Mouse (Mus musculus) embryonic facial prominence, embryonic 14.5 days (tissue): ENCODE measurements around the gene Gab1. TPM values are rescaled to one million over a fixed set of nuclear protein-coding genes. Genes with fewer than 3 reads are reported as not detected.

Experiments
- ATAC-seq: fragments of 200-750 bp; cut with Nextera tagmentation; 2 replicates; pipeline ENCODE4 v1.8.0; 2017; ENCODE audit warnings: low read depth, moderate number of reproducible peaks, moderate TSS enrichment
- DNase-seq: peaks from one replicate; pipeline ENCODE4 v3.0.0-alpha.2; 2015; ENCODE audit warnings: low spot score
- H3K27ac ChIP-seq: fragments of 300-500 bp; sonication (generic); replicated peaks from 2 replicates; pipeline ENCODE4 v1.5.1; 2014; ENCODE audit warnings: low read depth, mild to moderate bottlenecking, low read length, moderate library complexity
- H3K27me3 ChIP-seq: fragments of 300-500 bp; sonication (generic); replicated peaks from 2 replicates; pipeline ENCODE4 v1.6.1; 2014; ENCODE audit warnings: low read length; ENCODE audit not compliant: control insufficient read depth, insufficient read depth
- H3K36me3 ChIP-seq: fragments of 300-500 bp; sonication (generic); 2 replicates; pipeline ENCODE4 v1.6.1; 2014; ENCODE audit warnings: low read length, mixed read lengths; ENCODE audit not compliant: control insufficient read depth, insufficient read depth
- H3K4me1 ChIP-seq: fragments of 300-500 bp; sonication (generic); 2 replicates; pipeline ENCODE4 v1.6.1; 2014; ENCODE audit warnings: antibody characterized with exemption, low read length; ENCODE audit not compliant: control insufficient read depth, insufficient read depth
- H3K4me2 ChIP-seq: fragments of 300-500 bp; sonication (generic); 2 replicates; pipeline ENCODE4 v1.6.1; 2014; ENCODE audit warnings: low read depth, mild to moderate bottlenecking, low read length, moderate library complexity, mixed read lengths
- H3K4me3 ChIP-seq: fragments of 300-500 bp; sonication (generic); 2 replicates; pipeline ENCODE4 v1.5.1; 2014; ENCODE audit warnings: low read depth, mild to moderate bottlenecking, low read length
- H3K9ac ChIP-seq: fragments of 300-500 bp; sonication (generic); 2 replicates; pipeline ENCODE4 v1.6.1; 2014; ENCODE audit warnings: low read depth, mild to moderate bottlenecking, low read length, moderate library complexity, mixed read lengths
- H3K9me3 ChIP-seq: fragments of 300-500 bp; sonication (generic); 2 replicates; pipeline ENCODE4 v1.6.1; 2016; ENCODE audit warnings: low read length; ENCODE audit not compliant: control insufficient read depth
- WGBS: fragments of 180-500 bp; shearing (Covaris S2); extraction: QIAGEN DNeasy Blood & Tissue Kit; methylation state at CpG from one replicate; pipeline ENCODE4 v1.1.7; 2014; 5-methylcytosine and 5-hydroxymethylcytosine counted together
- polyA plus RNA-seq: library from polyadenylated mRNA; unstranded; fragments of >200 nt; fragmentation: Nextera tagmentation; extraction: Ambion mirVana; gene quantifications from 2 replicates; pipeline ENCODE4 v1.2.1, GENCODE M21; 2014

Gene Gab1
- polyA plus RNA-seq, 1 experiment from 2014 or later = 30.3 TPM

DNA sequence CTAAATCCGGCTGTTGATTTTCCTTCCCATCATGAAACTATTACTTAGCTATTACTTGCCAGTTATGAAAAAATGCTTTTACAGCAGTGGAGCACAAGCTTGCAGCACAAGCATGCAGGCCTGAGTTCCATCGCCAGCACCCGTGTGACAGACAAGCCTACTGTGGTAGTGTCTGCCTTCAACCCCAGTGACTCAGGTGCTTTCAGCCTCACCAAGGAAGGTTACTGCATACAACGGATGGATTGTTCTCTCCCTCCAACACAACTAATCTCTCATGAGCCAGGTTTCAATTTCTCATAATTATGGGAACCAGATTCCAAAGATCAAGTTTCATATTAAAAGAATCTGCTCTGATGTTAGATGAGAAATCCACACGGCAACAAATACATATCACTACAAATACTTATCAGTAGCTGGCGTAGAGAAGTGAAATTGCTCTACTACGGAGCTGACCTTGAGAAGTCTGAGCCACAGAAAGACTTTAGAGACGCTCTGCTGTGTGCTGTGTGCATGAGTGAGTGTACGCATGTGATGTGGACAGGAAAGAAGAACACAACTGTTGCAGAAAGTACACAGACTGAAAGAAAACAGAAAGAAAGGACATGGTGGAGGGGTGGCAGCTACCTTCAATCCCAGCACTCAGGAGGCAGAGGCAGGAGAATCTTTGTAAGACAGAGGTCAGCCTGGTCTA is 36.4 kb downstream of the Gab1 start:
- Histone ChIP-seq H3K36me3 (no peaks in the 10 kb centered on the region), H3K9ac (no peak overlapping the region), H3K4me1 (peaks cover 23% of the 10 kb centered on the region), H3K27ac (peak overlapping the region; percentile 67), H3K4me2 (no peak overlapping the region), H3K9me3 (no peaks in the 10 kb centered on the region), H3K27me3 (no peaks in the 10 kb centered on the region), H3K4me3 (no peak overlapping the region)
- no peak for ATAC-seq
- 42% methylated on average over 9 of the region's 9 CpGs for WGBS
- no peak for DNase-seq

DNA sequence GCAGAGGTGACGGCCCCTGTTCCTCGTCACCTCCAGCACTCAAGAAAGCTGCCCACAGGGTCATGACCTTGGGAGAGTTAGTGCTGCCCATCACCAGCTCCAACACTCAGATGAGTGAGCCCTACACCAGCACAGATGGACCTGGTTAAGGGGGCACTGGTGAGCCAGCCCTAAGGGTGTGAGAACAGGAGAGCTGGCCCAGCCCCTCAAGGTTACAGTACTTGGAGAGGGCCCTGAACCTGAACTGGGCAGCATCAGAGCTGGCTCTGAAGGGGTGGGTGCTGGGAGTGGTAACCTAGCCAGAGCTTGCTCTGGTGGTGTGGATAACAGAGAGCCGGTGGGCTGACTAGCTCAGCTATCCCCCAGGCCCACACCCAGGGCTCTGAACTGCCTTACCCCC is 37.8 kb downstream of the Gab1 start:
- no peak for DNase-seq
- Histone ChIP-seq H3K27me3 (no peaks in the 10 kb centered on the region), H3K9ac (no peak overlapping the region), H3K9me3 (no peaks in the 10 kb centered on the region), H3K4me1 (peaks cover 13% of the 10 kb centered on the region), H3K4me3 (no peak overlapping the region), H3K27ac (no peak overlapping the region), H3K4me2 (no peak overlapping the region), H3K36me3 (no peaks in the 10 kb centered on the region)
- WGBS = 89% methylated on average over 3 of the region's 3 CpGs
- no peak for ATAC-seq

DNA sequence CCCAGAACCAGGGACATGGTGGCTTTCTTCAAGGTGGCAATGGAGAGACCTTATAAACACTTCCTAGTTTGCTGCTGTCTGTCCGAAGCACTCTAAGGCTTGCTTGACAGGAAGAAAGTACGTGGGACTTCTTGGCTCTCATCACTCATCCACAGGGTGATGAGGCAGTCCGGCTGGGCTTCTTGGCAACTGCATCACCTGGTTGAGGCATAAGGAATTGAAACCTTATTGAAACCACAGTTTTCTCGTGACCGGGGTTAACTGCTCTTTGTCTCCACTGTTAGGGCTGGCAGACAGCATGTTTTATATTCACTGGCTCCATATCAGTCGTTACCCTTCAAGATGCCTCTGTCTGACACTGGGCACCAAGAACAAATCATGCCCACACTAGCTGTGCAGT is 40.2 kb downstream of the Gab1 start:
- DNase-seq (no peak), ATAC-seq (no peak)
- Histone ChIP-seq H3K36me3 (no peaks in the 10 kb centered on the region), H3K4me3 (no peak overlapping the region), H3K4me2 (no peak overlapping the region), H3K9ac (no peak overlapping the region), H3K27ac (no peak overlapping the region), H3K4me1 (peaks cover 18% of the 10 kb centered on the region), H3K9me3 (no peaks in the 10 kb centered on the region), H3K27me3 (no peaks in the 10 kb centered on the region)
- WGBS = 79% methylated on average over 6 of the region's 6 CpGs

DNA sequence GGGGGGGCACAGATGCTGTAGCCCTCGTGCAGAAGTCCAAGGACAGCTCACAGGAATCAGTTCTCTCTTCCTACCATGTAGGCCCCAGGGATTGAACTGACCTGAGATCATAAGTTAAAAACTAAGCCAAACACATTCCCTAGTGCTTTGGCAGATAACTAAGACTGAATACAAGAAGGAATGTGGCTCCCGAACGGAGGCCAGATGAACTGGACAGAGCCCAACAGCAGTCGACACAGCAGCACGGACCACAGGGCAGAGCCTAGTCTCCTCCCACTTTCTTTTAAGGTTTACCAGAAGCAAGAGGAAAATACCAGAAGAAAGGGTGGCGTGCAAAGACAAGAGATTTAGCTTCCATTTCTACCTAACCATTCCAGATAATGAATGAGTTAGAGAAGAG is 42.1 kb downstream of the Gab1 start:
- H3K4me2 ChIP-seq = no peak overlapping the region
- no peak for DNase-seq
- H3K9ac ChIP-seq = no peak overlapping the region
- no peak overlapping the region for H3K4me3 ChIP-seq
- no peaks in the 10 kb centered on the region for H3K9me3 ChIP-seq
- peaks cover 22% of the 10 kb centered on the region for H3K4me1 ChIP-seq
- H3K27ac ChIP-seq = no peak overlapping the region
- 34% methylated on average over 6 of the region's 6 CpGs for WGBS
- H3K36me3 ChIP-seq = no peaks in the 10 kb centered on the region
- no peaks in the 10 kb centered on the region for H3K27me3 ChIP-seq
- no peak for ATAC-seq

DNA sequence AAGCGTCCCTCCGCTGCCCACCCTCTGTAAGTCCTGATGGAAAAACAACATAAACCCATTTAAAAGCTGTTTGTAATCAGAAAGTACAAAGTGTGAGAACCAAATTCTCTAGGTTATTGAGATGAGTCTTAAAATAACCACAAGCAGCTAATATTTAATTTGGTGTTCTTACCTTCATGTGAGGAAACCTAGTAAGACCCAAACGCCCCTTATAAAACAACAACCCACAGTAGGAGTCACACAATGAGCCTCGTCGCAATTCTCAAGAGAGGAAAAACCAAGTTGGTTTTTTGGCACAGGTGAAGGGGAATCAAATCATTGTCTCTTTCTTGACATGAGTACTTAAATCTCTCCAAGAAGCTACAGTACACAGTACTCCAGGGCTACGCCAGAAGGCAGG is 44.9 kb downstream of the Gab1 start:
- H3K36me3 ChIP-seq = no peaks in the 10 kb centered on the region
- H3K27me3 ChIP-seq = no peaks in the 10 kb centered on the region
- DNase-seq (no peak), ATAC-seq (no peak)
- H3K4me2 ChIP-seq = no peak overlapping the region
- no peak overlapping the region for H3K27ac ChIP-seq
- H3K9ac ChIP-seq = no peak overlapping the region
- H3K4me1 ChIP-seq = peaks cover 34% of the 10 kb centered on the region
- H3K9me3 ChIP-seq = no peaks in the 10 kb centered on the region
- no peak overlapping the region for H3K4me3 ChIP-seq
- WGBS = 84% methylated on average over 6 of the region's 6 CpGs

DNA sequence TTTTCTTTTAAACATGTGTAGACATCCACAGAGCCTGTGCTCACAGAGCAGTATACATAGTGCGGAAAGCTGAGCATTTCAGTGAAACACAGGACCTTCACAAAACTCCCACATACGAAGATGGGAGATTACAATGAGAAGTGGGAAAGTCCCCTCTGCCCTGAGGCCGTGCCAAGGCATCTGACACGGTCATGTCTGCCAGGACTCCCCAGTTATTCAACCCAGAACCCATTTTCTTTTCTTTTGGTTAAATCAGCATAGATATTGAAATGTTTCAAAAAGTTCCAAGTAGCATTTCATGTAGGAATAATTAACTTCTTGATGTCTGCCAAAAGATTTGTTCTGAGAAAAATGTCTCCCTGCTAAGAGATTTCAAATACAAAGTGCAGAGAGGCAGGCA is 45.9 kb downstream of the Gab1 start:
- no peaks in the 10 kb centered on the region for H3K9me3 ChIP-seq
- H3K4me1 ChIP-seq = peaks cover 38% of the 10 kb centered on the region
- DNase-seq (no peak), ATAC-seq (no peak)
- 46% methylated on average over 4 of the region's 4 CpGs for WGBS
- no peak overlapping the region for H3K4me3 ChIP-seq
- no peak overlapping the region for H3K9ac ChIP-seq
- H3K4me2 ChIP-seq = no peak overlapping the region
- H3K27ac ChIP-seq = 0 out of 2 replicates have a peak overlapping the region, but pooled peaks have one; percentile 6
- H3K36me3 ChIP-seq = no peaks in the 10 kb centered on the region
- H3K27me3 ChIP-seq = no peaks in the 10 kb centered on the region

DNA sequence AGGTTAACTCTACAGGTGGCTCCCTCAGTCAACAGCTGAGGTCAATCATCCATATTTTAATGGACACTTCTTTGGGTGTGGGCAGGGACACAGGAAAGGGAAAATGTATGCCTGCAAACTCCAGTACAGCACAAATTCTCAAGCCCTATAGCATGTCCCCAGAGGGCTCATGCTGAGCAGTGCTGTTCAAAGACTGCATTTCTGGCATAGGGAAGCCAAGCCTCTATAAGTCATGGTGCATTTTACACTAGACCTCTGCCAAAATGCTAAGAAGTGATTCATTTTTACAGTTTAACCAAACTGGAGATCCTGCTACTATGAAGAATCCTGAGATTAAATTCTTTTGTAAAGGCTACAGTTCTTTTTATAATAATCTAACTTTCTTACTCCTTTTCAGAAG is 47.8 kb downstream of the Gab1 start:
- ATAC-seq (no peak), DNase-seq (peak; percentile 70)
- Histone ChIP-seq H3K4me3 (no peak overlapping the region), H3K9ac (no peak overlapping the region), H3K4me1 (peaks cover 35% of the 10 kb centered on the region), H3K27ac (no peak overlapping the region), H3K9me3 (no peaks in the 10 kb centered on the region), H3K27me3 (no peaks in the 10 kb centered on the region), H3K4me2 (no peak overlapping the region), H3K36me3 (no peaks in the 10 kb centered on the region)

DNA sequence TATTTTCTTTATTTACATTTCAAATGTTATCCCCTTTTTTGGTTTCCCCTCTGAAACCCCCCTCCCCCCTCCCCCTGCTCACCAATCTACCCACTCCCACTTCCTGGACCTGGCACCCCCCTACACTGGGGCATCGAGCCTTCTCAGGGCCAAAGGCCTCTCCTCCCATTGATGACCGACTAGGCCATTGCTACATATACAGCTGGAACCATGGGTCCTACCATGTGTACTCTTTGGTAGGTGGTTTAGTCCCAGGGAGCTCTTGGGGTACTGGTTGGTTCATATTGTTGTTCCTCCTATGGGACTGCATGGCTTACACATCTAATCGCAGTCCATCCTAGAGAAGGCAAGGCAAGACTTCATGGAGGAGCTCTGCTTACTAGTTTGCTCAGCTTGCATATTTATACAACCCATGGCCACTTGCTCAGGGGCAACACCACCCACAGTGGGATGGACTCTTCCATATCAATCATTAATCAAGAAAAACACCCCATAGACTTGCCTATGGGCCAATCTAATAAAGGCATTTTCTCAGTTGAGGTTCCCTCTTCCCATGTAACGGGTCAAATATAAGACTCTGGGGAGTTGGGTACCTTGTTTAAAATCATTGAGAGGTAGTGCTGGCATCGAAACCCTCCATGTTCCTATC is 48.3 kb downstream of the Gab1 start:
- H3K9me3 ChIP-seq = no peaks in the 10 kb centered on the region
- no peak overlapping the region for H3K27ac ChIP-seq
- ATAC-seq = no peak
- peaks cover 37% of the 10 kb centered on the region for H3K4me1 ChIP-seq
- no peaks in the 10 kb centered on the region for H3K27me3 ChIP-seq
- H3K4me2 ChIP-seq = no peak overlapping the region
- DNase-seq = no peak
- H3K4me3 ChIP-seq = no peak overlapping the region
- no peaks in the 10 kb centered on the region for H3K36me3 ChIP-seq
- no peak overlapping the region for H3K9ac ChIP-seq
- 95% methylated on average over 5 of the region's 5 CpGs for WGBS
